Mouse (Mus musculus): ENCODE measurements around the gene Galm. TPM values are rescaled to one million over a fixed set of nuclear protein-coding genes. Genes with fewer than 3 reads are reported as not detected.
A peak's percentile ranks its signal among the peaks of the same experiment; 100 is the strongest.

Gene Galm
- not detected in 2 replicates for total RNA-seq (2012; rRNA removed)
- polyA plus RNA-seq (2012; ENCODE audit: insufficient read depth in 1 of 2, insufficient read length in 2 of 2, low read depth in 1 of 2, low replicate concordance in 2 of 2, missing spikeins in 1 of 2) = under 1 TPM in 1 of 2 experiments, not detected in 1; 0.15 TPM

DNA sequence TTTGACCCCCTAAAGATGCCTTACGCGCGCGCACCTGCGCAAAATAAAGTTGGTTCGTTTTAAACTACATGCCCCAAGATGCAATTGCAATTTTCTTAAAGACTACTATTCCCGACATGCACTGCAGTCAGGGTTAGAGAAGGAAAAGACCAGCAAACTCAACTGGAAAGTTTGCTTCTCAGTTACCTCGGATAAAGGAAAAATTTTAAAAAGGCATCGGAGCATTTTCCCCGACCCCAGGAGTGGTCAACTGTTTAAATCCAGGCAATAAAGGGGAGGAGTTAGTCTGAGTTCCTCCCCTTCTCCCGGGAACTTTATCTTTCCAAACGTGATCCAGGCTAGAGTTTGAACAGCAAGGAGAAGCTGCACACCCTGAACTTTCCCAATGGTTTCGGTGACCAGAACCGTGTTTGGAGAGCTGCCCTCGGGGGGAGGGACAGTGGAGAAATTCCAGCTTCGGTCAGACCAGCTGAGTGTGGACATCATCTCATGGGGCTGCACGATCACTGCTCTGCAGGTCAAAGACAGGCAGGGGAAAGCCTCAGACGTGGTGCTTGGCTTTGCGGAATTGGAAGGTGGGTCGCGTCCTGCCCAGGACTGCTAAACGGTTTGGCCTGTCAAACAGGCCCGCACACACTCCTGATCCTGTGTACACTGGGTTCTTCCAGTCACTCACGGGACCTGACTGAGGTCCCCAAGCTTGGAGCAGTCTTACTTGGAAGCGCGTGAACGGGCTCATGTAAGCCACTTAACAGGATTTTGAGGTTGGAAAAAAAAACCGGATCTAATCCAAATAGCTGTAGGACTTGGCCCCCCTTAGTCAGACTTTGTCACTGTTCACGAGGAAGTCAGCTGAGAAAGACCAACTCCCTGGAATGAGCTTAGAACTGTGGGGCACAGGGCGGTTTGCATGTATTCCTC is at the start of gene Galm:
TSS of gene Galm (plus strand) at position 141 of the 921 bp plus-strand sequence.
- DNase-seq (ENCODE audit: low read depth, low spot score) = no peak
- H3K27ac ChIP-seq (ENCODE audit: control insufficient read depth, low read depth, low read length) = no peak within 1 kb of the TSS
- H3K9ac ChIP-seq (ENCODE audit: control insufficient read depth, low read depth, low read length, poor library complexity, severe bottlenecking) = no peak within 1 kb of the TSS
- no peaks in the 10 kb centered on the region for H3K9me3 ChIP-seq (replicated peaks; ENCODE audit: insufficient read depth, low read length)
- peaks cover 0 to under 1% of the 10 kb centered on the region in 2 experiments; a peak in 2 of 4 replicates for H3K4me1 ChIP-seq (ENCODE audit: control insufficient read depth in 1 of 2, insufficient read depth in 2 of 2, low read length in 2 of 2)
- peak; percentile 44; the same call in 1 of the 2 replicates for TF ChIP-seq HCFC1 (IDR thresholded peaks at IDR 0.05; ENCODE audit: low read depth, low read length)
- no peak for TF ChIP-seq USF2 (IDR thresholded peaks at IDR 0.05; ENCODE audit: borderline replicate concordance in 1 of 2, insufficient read depth in 1 of 2, low read depth in 1 of 2, low read length in 2 of 2)
- no peak within 1 kb of the TSS for H3K4me3 ChIP-seq (ENCODE audit: control insufficient read depth in 1 of 2, insufficient read depth in 1 of 2, low read depth in 2 of 2, low read length in 2 of 2)
- no peaks in the 10 kb centered on the region for H3K79me2 ChIP-seq (ENCODE audit: control insufficient read depth, insufficient read depth, low read length, poor library complexity)
- H3K27me3 ChIP-seq (ENCODE audit: control insufficient read depth in 1 of 2, insufficient read depth in 2 of 2, low read length in 2 of 2) = peaks cover 4 to 5% of the 10 kb centered on the region in 2 experiments
- peaks cover 0 to 2% of the 10 kb centered on the region in 2 experiments; a peak in 1 of 4 replicates for H3K36me3 ChIP-seq (ENCODE audit: control insufficient read depth in 1 of 2, insufficient read depth in 2 of 2, low read length in 2 of 2)

DNA sequence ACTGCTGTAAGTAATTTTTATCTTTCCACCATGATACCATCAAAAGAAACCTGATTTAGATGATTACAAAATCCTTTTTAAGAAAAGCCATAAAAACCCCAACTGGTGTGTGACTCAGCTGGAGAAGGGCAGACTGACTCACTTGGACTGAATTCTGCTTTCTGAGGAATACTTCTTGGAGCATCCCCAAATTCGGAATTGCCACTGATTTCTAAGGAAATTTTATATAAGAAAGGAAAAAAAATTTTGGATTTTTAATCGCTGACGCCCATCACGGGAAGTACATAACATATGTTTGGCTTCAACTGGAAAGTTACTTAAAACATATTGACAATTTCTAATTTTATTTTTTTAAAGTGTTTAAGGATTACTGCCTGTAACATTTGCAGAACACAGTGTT is 48.5 kb upstream of the Galm start:
- no peak overlapping the region for H3K9ac ChIP-seq (ENCODE audit: control insufficient read depth, low read depth, low read length, poor library complexity, severe bottlenecking)
- H3K4me3 ChIP-seq (ENCODE audit: control insufficient read depth in 1 of 2, insufficient read depth in 1 of 2, low read depth in 2 of 2, low read length in 2 of 2) = no peak overlapping the region
- H3K79me2 ChIP-seq (ENCODE audit: control insufficient read depth, insufficient read depth, low read length, poor library complexity) = no peaks in the 10 kb centered on the region
- no peak overlapping the region for H3K27ac ChIP-seq (ENCODE audit: control insufficient read depth, low read depth, low read length)
- no peaks in the 10 kb centered on the region for H3K4me1 ChIP-seq (ENCODE audit: control insufficient read depth in 1 of 2, insufficient read depth in 2 of 2, low read length in 2 of 2)
- no peaks in the 10 kb centered on the region for H3K36me3 ChIP-seq (ENCODE audit: control insufficient read depth in 1 of 2, insufficient read depth in 2 of 2, low read length in 2 of 2)
- H3K9me3 ChIP-seq (replicated peaks; ENCODE audit: insufficient read depth, low read length) = no peaks in the 10 kb centered on the region
- no peak for TF ChIP-seq RCOR1 (IDR thresholded peaks at IDR 0.05; ENCODE audit: low read depth, low read length)
- TF ChIP-seq TCF12 (IDR thresholded peaks at IDR 0.05; ENCODE audit: low read depth, low read length) = no peak
- no peak for TF ChIP-seq KAT2A (conservative IDR thresholded peaks at IDR 0.05; ENCODE audit: low read depth, low read length)
- TF ChIP-seq RAD21 (IDR thresholded peaks at IDR 0.05; ENCODE audit: low read depth, low read length) = no peak
- no peak for TF ChIP-seq ETS1 (IDR thresholded peaks at IDR 0.05; ENCODE audit: low read depth, low read length)
- TF ChIP-seq JUND (IDR thresholded peaks at IDR 0.05; ENCODE audit: low read depth, low read length) = no peak
- TF ChIP-seq ZC3H11A (IDR thresholded peaks at IDR 0.05; ENCODE audit: low read depth, low read length) = no peak
- no peak for TF ChIP-seq SMC3 (IDR thresholded peaks at IDR 0.05; ENCODE audit: low read depth, low read length)
- TF ChIP-seq USF1 (IDR thresholded peaks at IDR 0.05; ENCODE audit: low read depth, low read length) = no peak
- TF ChIP-seq HCFC1 (IDR thresholded peaks at IDR 0.05; ENCODE audit: low read depth, low read length) = no peak
- no peak for DNase-seq (ENCODE audit: low read depth, low spot score)
- peaks cover 0 to 9% of the 10 kb centered on the region in 2 experiments for H3K27me3 ChIP-seq (ENCODE audit: control insufficient read depth in 1 of 2, insufficient read depth in 2 of 2, low read length in 2 of 2)

DNA sequence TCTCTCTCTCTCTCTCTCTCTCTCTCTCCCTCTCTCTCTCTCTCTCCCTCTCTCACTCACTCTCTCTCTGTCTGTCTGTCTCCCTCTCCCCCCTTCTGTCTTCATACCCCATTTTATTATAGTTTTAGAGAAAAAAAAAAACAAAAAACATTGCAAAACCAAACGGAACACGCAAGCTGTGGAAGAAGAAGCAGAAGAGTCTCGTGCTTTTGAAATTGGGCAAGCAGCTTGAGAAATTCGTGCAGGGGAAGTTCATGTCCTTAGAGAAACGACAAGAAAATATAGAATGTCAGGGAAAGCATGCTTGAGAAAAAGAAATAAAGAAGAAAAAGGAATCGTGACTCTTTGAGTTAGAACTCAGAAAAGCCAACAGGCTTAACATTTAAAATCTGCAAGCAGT is 44.0 kb upstream of the Galm start:
- DNase-seq (ENCODE audit: low read depth, low spot score) = no peak
- Histone ChIP-seq H3K27me3 (ENCODE audit: control insufficient read depth in 1 of 2, insufficient read depth in 2 of 2, low read length in 2 of 2) (peaks cover 0 to 5% of the 10 kb centered on the region in 2 experiments), H3K27ac (ENCODE audit: control insufficient read depth, low read depth, low read length) (no peak overlapping the region), H3K9me3 (replicated peaks; ENCODE audit: insufficient read depth, low read length) (no peaks in the 10 kb centered on the region), H3K9ac (ENCODE audit: control insufficient read depth, low read depth, low read length, poor library complexity, severe bottlenecking) (no peak overlapping the region), H3K79me2 (ENCODE audit: control insufficient read depth, insufficient read depth, low read length, poor library complexity) (no peaks in the 10 kb centered on the region), H3K4me1 (ENCODE audit: control insufficient read depth in 1 of 2, insufficient read depth in 2 of 2, low read length in 2 of 2) (no peaks in the 10 kb centered on the region), H3K4me3 (ENCODE audit: control insufficient read depth in 1 of 2, insufficient read depth in 1 of 2, low read depth in 2 of 2, low read length in 2 of 2) (no peak overlapping the region), H3K36me3 (ENCODE audit: control insufficient read depth in 1 of 2, insufficient read depth in 2 of 2, low read length in 2 of 2) (no peaks in the 10 kb centered on the region)
- TF ChIP-seq NELFE (IDR thresholded peaks at IDR 0.05; ENCODE audit: low read depth, low read length) = no peak

Data from MEL (cell line).